Mouse (Mus musculus): ENCODE data around the gene Cenpb. TPM values are rescaled to one million over a fixed set of nuclear protein-coding genes. Genes with fewer than 3 reads are reported as not detected.

Gene Cenpb
- polyA plus RNA-seq, 1 experiment from 2014 or later, result 15.5 TPM

DNA sequence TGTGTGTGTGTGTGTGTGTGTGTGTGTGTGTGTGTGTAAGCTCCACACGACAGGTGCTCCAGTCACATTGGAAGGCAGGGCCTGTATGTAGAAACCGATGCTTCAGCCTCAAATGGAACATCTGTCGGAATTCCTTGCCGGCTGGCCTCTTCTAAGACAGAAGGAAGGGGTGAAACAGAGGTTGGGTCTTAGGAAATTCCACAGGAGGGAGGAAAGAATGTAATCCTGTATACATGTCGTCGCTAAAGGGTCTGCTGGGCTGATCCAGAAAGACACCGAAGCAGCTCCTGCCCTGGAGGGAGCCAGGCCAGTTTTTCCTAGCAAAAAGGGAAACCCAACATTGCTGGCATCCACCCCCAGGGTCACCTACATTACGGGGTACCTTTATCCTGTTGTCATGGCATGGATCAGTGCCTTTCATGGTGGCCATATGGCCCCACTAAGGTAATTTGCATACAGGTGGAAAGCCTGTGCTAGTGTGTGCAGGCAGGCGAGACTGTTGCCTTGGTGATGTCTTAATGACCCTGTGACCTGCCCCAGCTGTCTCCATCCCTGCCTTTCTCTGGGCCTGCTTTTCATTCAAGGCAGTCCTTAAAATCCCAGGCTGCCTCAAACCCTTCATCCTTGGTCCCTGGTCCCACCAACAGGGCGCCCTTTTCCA is 10.6 kb upstream of the Cenpb start:
- peak; percentile 52 for ATAC-seq (ENCODE audit: low FRiP score, low read depth)
- peaks cover 4% of the 10 kb centered on the region; the same call in 1 of the 2 replicates for H3K36me3 ChIP-seq
- peak overlapping the region; percentile 57 for H3K27ac ChIP-seq (replicated peaks)
- WGBS, result 12% methylated on average over 10 of the region's 10 CpGs
- H3K27me3 ChIP-seq, result no peaks in the 10 kb centered on the region
- H3K9ac ChIP-seq, result no peak overlapping the region
- peaks cover 39% of the 10 kb centered on the region for H3K4me1 ChIP-seq (replicated peaks)
- H3K4me3 ChIP-seq, result no peak overlapping the region
- H3K4me2 ChIP-seq, result 0 out of 2 replicates have a peak overlapping the region, but pooled peaks have one; percentile 1
- no peaks in the 10 kb centered on the region for H3K9me3 ChIP-seq

GRCm38 (mm10) chr2:131189521-131190309 is 9.8 kb upstream of the Cenpb start:
- Histone ChIP-seq H3K27me3 (no peaks in the 10 kb centered on the region), H3K27ac (replicated peaks) (peak overlapping the region; percentile 26; the same call in 1 of the 2 replicates), H3K9ac (no peak overlapping the region), H3K36me3 (peaks cover 4% of the 10 kb centered on the region; the same call in 1 of the 2 replicates), H3K9me3 (no peaks in the 10 kb centered on the region), H3K4me2 (no peak overlapping the region), H3K4me3 (no peak overlapping the region), H3K4me1 (replicated peaks) (peaks cover 39% of the 10 kb centered on the region)
- ATAC-seq (ENCODE audit: low FRiP score, low read depth), result no peak
- 37% methylated on average over 5 of the region's 5 CpGs for WGBS

GRCm38 (mm10) chr2:131188311-131188710 is 8.4 kb upstream of the Cenpb start:
- H3K4me2 ChIP-seq, result no peak overlapping the region
- ATAC-seq (ENCODE audit: low FRiP score, low read depth), result no peak
- peaks cover 4% of the 10 kb centered on the region; the same call in 1 of the 2 replicates for H3K36me3 ChIP-seq
- no peaks in the 10 kb centered on the region for H3K27me3 ChIP-seq
- H3K9ac ChIP-seq, result no peak overlapping the region
- 95% methylated on average over 5 of the region's 5 CpGs for WGBS
- peaks cover 39% of the 10 kb centered on the region for H3K4me1 ChIP-seq (replicated peaks)
- no peaks in the 10 kb centered on the region for H3K9me3 ChIP-seq
- H3K4me3 ChIP-seq, result no peak overlapping the region
- H3K27ac ChIP-seq (replicated peaks), result no peak overlapping the region

- 28% methylated on average over 3 of the region's 3 CpGs for WGBS
- Histone ChIP-seq H3K4me3 (peak overlapping the region; percentile 64), H3K27ac (replicated peaks) (peak overlapping the region; percentile 67; the same call in 1 of the 2 replicates), H3K36me3 (0 out of 2 replicates have a peak, but pooled peaks cover 1% of the 10 kb centered on the region), H3K9me3 (no peaks in the 10 kb centered on the region), H3K9ac (peak overlapping the region; percentile 65), H3K27me3 (no peaks in the 10 kb centered on the region), H3K4me2 (peak overlapping the region; percentile 82), H3K4me1 (replicated peaks) (peaks cover 39% of the 10 kb centered on the region)
- no peak for ATAC-seq (ENCODE audit: low FRiP score, low read depth)
Measured at GRCm38 (mm10) chr2:131187602-131187922, 7.7 kb upstream of the Cenpb start.

GRCm38 (mm10) chr2:131186771-131187601 is 7.1 kb upstream of the Cenpb start, which contains the start of the genes Cdc25b and Spef1:
Gene Cdc25b (plus strand): TSS chr2:131186949.
Gene Spef1 (minus strand): TSS chr2:131187282.
- H3K4me3 ChIP-seq, result peak within 1 kb of the TSS; percentile 64
- peak within 1 kb of the TSS; percentile 65 for H3K9ac ChIP-seq
- H3K9me3 ChIP-seq, result no peaks in the 10 kb centered on the region
- peak within 1 kb of the TSS; percentile 82 for H3K4me2 ChIP-seq
- ATAC-seq (ENCODE audit: low FRiP score, low read depth), result peak; percentile 89
- no peaks in the 10 kb centered on the region for H3K27me3 ChIP-seq
- H3K4me1 ChIP-seq (replicated peaks), result peaks cover 39% of the 10 kb centered on the region
- peak within 1 kb of the TSS; percentile 67 for H3K27ac ChIP-seq (replicated peaks)
- under 1% methylated on average over 40 of the region's 43 CpGs for WGBS
- H3K36me3 ChIP-seq, result no peaks in the 10 kb centered on the region

DNA sequence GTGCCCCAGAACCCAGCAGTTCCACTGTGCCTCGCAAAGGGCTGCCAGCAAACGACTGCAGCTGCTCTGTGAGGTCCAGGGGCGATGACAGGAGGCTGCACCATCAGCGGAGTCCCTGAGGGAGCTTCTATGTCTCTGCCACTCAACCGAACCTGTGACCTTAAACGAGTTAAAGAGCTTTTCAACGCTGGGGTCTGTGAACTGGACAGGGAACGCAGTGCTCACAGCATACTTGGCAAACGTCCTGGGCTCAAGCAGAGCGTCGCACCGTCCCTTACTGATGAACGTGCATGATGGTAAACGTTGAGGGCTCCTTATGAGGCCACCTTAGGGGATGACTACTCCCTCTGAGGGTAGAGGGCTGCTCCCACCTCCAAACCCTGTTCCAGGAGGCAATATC is 6.5 kb upstream of the Cenpb start:
- ATAC-seq (ENCODE audit: low FRiP score, low read depth), result no peak
- Histone ChIP-seq H3K4me1 (replicated peaks) (peaks cover 39% of the 10 kb centered on the region), H3K4me3 (peak overlapping the region; percentile 64), H3K27me3 (no peaks in the 10 kb centered on the region), H3K9me3 (no peaks in the 10 kb centered on the region), H3K4me2 (peak overlapping the region; percentile 82), H3K27ac (replicated peaks) (peak overlapping the region; percentile 67; the same call in 1 of the 2 replicates), H3K9ac (peak overlapping the region; percentile 65), H3K36me3 (no peaks in the 10 kb centered on the region)
- WGBS, result under 1% methylated on average over 14 of the region's 14 CpGs

DNA sequence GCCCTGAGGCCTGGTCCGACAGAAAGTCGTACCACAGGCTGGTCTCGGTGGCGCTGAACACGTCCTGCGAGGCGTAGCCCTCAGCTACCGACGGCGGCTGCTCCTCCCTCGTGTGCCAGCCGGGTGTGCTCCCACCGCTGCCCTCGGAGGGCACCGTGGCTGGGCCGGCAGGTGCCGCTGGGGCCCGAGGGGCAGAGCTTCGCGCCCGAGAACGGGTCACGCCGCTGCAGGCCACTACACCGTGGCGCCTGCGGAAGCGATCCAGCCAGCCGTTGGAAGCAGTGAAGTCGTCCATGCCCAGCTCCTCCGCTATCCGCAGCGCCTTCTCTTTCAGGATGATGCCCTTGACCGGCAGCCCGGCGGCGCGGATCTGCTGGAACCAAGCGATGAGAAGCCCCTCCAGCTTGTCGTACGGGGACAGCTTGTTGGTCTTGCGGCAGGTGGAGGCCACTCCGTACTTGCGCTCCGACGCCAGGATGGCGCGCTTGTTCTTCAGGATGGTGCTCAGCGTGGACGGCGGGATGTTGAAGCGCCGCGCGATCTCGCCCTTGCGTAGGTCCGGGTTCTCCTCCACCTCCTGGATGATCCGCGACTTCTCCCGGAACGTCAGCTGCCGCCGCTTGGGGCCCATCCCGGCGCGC is 501 bp downstream of the Cenpb start:
- WGBS, result under 1% methylated on average over 65 of the region's 67 CpGs

DNA sequence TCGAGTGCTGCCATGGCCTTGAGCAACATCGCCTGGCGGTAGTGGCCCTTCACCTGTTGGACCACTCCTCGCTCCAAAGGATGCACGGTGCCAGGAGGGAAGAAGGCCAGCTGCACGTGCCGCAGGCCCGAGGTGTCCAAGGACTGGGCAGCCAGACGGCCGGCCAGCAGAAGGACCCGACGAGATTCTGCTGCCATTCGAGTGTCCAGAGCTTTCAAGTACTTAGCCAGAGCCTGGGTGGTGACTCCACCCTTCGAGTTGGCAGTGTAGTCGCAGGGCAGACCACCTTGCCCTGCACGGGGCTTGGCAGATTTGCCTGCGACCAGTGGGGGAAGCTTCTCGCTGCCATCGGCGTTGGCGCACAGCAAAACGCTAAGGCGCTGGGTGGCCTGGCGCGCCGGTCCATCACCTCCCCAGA is 1.0 kb downstream of the Cenpb start:
- Histone ChIP-seq H3K4me3 (peak overlapping the region; percentile 58), H3K27ac (replicated peaks) (peak overlapping the region; percentile 94), H3K4me2 (peak overlapping the region; percentile 94), H3K9ac (peak overlapping the region; percentile 89), H3K27me3 (no peaks in the 10 kb centered on the region), H3K9me3 (no peaks in the 10 kb centered on the region), H3K4me1 (replicated peaks) (peaks cover 52% of the 10 kb centered on the region), H3K36me3 (peaks cover 3% of the 10 kb centered on the region; the same call in 1 of the 2 replicates)
- 22% methylated on average over 26 of the region's 26 CpGs for WGBS
- no peak for ATAC-seq (ENCODE audit: low FRiP score, low read depth)

More for the DNA sequence above, 501 bp downstream of the Cenpb start:
- Histone ChIP-seq H3K4me2 (peak overlapping the region; percentile 94), H3K9ac (peak overlapping the region; percentile 89), H3K36me3 (peaks cover 3% of the 10 kb centered on the region; the same call in 1 of the 2 replicates), H3K27me3 (no peaks in the 10 kb centered on the region), H3K9me3 (no peaks in the 10 kb centered on the region), H3K27ac (replicated peaks) (peak overlapping the region; percentile 94), H3K4me3 (peak overlapping the region; percentile 58), H3K4me1 (replicated peaks) (peaks cover 47% of the 10 kb centered on the region)
- peak; percentile 73 for ATAC-seq (ENCODE audit: low FRiP score, low read depth)

DNA sequence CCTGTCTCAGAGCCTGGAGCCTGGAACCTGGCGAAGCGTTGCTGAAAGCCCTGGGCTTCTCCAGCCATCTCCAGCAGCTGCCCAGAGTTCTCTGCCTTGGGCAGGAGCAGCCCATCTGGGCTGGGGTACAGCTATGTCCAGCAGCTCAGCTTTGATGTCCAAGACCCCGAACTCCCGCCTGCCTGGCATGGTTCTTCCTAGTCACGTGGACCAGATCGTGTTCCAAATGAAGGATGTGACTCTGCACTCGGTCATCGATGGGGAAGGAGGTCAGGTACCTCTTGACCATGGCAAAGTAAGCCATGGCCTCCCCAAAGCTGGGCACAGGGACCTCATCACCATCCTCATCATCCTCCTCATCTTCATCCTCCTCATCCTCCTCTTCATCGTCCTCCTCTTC is 1.9 kb downstream of the Cenpb start:
- no peaks in the 10 kb centered on the region for H3K9me3 ChIP-seq
- H3K4me3 ChIP-seq, result peak overlapping the region; percentile 58
- peaks cover 58% of the 10 kb centered on the region for H3K4me1 ChIP-seq (replicated peaks)
- 75% methylated on average over 9 of the region's 9 CpGs for WGBS
- ATAC-seq (ENCODE audit: low FRiP score, low read depth), result no peak
- H3K36me3 ChIP-seq, result peaks cover 3% of the 10 kb centered on the region; the same call in 1 of the 2 replicates
- H3K4me2 ChIP-seq, result peak overlapping the region; percentile 94
- 0 out of 2 replicates have a peak overlapping the region, but pooled peaks have one; percentile 22 for H3K27ac ChIP-seq (replicated peaks)
- peaks cover 4% of the 10 kb centered on the region; the same call in 1 of the 2 replicates for H3K27me3 ChIP-seq
- H3K9ac ChIP-seq, result peak overlapping the region; percentile 36

DNA sequence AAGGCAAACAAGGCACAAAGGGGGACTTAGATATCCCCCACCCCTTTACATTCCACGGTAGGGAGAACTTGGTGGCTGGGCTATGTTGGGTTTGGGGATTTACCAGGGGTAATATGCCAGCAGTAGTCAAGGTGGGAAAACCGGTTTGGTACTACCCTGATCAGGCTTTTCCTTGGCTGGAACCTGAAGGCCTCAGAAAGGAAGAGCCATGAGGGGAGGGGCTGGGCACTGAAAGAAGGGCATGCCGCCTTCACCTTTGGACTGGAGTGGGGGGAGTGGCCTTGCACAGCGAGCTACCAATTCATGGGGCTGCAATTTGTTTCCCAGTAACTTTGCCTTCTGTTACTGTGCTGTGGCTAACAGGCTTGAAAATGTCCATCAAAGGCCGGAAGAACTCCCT is 3.4 kb downstream of the Cenpb start:
- Histone ChIP-seq H3K27me3 (peaks cover 18% of the 10 kb centered on the region), H3K36me3 (peaks cover 3% of the 10 kb centered on the region; the same call in 1 of the 2 replicates), H3K4me1 (replicated peaks) (peaks cover 62% of the 10 kb centered on the region), H3K9me3 (no peaks in the 10 kb centered on the region), H3K27ac (replicated peaks) (no peak overlapping the region), H3K4me3 (0 out of 2 replicates have a peak overlapping the region, but pooled peaks have one; percentile 58), H3K9ac (no peak overlapping the region), H3K4me2 (peak overlapping the region; percentile 94)
- ATAC-seq (ENCODE audit: low FRiP score, low read depth), result no peak
- WGBS, result 64% methylated on average over 5 of the region's 5 CpGs

DNA sequence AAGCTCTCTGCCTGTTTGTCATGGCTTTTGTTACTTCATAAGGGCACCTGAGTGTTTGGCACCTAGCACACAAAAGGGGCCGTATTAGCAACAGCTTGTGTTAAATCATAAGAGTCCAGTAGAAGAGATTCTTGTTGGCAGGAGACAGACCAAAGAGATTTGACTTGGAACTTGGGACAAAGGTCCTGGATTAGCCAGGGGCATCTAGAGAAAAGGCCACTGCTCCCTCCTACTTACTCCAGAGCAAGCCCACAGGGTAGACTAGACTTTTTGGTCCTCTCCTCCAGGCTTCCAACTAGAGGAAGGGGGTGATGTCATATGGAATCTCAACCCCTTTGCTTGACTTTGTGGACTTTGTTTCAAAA is 3.9 kb downstream of the Cenpb start:
- ATAC-seq (ENCODE audit: low FRiP score, low read depth), result no peak
- H3K4me3 ChIP-seq, result no peak overlapping the region
- H3K36me3 ChIP-seq, result peaks cover 3% of the 10 kb centered on the region; the same call in 1 of the 2 replicates
- H3K27ac ChIP-seq (replicated peaks), result no peak overlapping the region
- no peak overlapping the region for H3K9ac ChIP-seq
- WGBS, result 87% methylated on average over 1 of the region's 1 CpGs
- H3K4me1 ChIP-seq (replicated peaks), result peaks cover 63% of the 10 kb centered on the region
- H3K9me3 ChIP-seq, result no peaks in the 10 kb centered on the region
- no peak overlapping the region for H3K4me2 ChIP-seq
- peaks cover 20% of the 10 kb centered on the region for H3K27me3 ChIP-seq
